Mouse (Mus musculus) thymus, postnatal 4 days (tissue): ENCODE data around the gene Ocln.
"Not testable (repeated sequence)": the region's sequence is repeated elsewhere in the genome, so short reads cannot be mapped to it uniquely, and the experiment has no call there.

ENCODE experiments used
- DNase-seq: peaks from one replicate; pipeline ENCODE4 v3.0.0; 2021

Ocln gene

DNA sequence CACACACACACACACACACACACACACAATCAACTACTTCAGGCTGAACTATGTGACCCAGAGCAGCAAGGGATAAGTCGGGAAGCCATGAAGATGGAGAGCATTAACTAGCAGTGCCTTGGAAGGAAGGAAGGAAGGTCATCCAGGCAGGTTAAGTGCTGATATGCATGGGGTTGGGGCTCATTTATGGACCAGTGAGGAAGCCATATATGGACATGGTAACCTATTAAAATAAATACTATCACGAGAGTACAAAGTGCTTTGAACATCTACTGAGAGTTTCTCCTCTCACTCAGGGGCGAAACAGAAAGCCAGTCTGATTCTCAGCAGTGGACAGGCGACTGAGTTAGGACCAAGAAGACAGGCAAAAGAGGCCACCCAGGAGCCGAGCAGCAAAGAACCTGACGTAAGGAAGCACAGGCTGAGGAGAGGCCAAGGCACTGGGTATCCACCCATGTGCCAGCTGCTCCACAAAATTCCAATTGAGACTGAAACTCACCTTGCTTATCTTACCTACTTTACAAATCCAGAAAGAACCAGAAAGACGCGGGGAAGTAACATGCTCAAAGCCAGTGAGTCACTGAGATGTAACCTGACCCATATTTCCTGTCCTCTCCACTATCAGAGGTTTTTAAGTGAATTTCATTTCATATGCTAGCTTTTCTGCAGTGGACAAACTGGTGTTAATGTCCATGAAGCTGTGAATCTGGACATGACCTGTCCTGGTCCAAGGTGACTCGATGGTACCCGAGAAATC, 9.3 kb downstream of the Ocln start:
- DNase-seq: no peak

DNA sequence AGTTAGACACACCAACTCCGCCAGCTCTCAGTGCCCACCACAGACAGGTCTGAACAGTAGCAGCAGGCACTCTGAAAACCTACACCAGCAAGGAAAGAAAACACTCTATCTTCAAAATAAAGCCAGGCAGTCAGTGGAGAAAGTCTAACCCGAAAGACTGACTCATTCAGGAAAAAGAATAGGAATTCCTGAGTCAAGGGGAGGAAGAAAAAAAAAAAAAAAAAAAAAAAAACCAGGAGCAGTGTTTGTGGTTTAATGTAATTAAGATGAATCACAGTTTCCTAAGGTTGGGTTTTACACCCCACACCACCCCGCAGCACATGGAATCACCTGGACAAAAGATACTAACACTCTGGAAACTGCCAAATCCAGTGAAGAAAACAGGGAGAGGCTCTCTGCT, 16.4 kb downstream of the Ocln start:
- no peak for DNase-seq

DNA sequence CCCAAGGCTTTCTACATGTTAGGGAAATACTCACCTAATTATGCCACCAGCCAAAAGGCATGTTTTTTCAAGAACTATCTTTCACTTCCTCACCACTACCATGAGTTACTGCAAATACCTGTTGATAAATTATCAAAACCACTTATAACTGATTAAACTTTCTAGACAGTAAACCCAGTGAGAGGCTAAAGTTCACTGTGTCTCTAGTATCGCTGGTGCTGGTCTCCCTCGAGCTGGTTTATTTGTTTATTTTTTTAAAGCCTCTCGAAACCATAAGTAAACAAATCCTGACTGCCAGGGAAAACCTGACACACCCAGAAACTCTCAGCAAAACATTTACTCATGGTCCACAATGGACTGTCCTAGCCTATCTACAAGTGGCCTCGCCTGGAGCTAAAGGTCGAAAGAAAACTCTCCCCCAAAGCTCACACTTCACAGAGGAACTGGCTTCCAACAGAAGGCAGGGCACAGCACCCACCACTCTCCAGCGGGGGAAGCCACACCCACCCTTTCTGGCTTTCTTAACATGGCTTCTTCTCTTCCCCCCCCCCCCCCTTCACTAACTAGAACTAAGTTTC, 19.6 kb downstream of the Ocln start:
- DNase-seq: no peak

DNA sequence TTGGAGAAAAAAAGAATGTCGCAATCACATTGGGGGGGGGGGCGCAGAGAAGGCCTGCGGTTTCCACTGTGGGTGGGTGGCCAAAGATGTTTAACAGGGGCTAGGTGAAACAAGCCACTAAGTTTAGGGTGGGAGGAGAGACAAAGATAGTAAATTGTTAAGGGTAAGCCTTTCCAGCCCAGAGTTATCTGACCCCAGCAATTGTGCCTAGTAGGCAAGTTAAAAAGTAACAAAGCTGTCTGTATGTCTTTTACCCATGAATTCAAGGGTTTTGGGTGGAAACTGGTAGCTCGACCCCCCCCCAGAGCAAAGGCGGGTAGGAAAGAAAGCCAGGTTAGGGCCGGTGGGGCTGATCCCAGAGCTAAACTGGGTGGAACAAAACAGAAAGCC, 25.9 kb downstream of the Ocln start:
- DNase-seq: no peak

DNA sequence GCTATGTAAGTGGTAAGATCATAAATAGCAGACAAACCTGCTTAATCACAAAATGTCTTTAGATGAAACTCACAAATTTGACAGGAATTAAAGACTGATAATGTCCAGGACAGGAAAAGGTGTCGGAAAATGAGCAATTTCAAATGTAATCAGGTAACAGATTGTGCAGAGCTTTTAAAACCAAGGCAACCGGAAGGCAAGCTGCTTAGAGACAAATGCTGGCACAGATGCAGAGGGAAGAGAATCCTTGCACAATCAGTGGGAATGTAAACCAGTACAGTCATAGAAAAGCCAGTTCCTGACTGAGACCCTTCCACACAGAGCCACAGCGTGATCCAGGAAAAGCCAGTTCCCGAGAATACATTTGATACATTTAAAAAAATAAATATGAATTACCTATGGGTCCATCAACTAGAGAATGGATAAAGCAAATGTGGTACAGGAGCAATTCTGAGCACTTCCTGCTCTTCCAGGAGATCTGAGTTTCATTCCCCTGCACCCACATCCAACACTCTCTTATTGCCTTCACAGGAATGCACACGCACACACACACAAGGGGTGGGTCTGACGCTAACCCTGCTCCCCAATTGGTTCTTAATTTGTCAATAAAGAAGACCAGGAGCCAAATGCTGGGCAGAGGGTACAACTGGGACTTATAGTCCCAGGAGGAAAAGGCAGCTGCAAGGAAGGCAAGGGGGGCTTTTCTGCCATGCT, 26.4 kb downstream of the Ocln start:
- no peak for DNase-seq

DNA sequence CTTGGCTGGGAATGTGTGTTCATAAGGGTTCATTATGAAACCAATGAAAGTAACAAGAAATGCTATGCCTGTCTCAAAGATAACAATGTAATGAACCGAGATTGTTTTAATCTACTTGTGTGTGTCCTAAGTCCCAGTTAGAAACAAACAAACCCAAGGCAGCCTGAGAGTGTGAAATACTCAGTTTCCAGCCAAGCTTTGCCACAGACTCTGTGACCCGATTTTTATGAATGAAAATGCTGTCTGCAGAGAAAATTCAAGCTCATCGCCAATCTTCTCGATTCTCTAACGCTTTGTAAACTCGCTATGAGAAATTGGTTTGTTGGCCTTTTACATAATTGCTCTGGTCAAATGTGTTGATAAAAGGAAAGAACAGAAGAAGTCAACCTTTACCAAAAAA, 27.6 kb downstream of the Ocln start:
- no peak for DNase-seq

DNA sequence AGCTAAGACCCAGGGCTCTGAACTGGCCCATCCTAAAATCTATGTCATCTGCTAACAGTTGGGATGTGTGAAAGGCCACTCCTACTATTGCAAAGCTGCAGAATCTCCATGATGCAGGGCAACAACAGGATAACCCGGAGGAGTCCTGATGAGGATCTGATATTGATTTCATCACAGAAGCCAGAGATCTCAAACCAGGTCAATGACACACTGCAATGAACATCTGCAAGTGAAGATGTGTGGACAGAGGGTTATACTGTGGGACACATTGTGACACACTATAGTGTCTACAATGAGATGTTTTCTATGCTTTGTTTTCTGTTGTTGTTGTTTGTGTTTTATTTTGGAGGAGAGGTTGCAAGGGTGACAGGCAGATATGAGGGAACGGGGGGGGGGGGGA, 28.8 kb downstream of the Ocln start:
- no peak for DNase-seq

DNA sequence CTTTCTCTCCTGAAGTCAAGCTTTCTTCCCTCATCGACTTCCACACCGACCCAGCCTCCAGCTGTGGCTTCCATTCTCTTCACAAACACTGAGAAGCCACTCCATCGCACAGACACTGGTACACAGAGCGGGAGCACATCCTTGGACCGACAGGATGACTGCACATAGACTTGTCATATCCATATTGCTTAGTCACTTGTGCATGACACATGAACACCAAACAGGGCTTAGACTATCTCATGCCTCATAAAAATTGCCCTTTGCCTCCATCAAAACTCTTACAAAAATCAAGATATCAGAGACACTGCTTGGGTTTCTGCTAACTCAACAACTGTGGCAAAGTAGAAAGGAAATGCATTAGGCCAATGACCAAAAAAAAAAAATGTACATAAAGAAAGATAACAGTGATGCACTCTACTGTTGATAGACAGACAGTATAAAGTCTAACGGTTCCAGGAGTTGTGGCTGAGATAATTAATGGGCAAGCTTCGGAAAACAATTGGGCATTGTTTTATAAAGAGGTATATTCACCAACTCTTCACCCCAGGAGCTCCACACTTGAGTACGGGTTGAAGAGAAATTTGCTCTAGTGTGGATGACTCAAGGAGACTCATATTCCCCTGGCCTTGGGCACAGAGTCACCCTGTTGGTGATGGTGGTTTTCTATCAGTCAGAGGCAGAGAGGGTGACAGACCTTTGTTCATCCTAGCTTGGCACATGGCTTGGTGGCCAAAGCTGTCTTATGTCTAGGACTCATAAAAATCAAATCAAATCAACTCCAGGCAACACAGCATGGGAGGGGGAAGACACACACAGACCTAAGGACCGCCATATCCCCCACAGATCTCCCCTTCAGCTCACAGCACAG, 30.6 kb downstream of the Ocln start:
- DNase-seq: no peak

DNA sequence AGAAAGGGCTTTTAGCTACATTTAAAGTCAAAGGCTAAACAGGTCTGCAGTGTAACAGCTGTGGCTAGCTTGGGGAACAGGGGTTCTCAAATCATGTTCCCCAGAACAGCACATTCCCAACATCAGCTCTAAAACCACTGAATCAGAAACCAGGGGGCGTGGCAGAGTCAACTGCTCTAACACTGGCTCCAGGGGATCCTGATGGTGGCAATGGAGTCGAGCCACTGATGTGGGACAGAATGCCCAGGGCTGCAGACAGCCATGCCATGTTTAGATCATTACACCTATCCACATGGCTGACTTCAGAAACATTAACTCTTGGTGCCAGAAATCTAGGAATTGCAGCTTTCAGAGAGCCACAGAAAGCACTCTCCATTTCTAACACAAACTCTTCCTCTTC, 33.4 kb downstream of the Ocln start:
- DNase-seq: no peak

DNA sequence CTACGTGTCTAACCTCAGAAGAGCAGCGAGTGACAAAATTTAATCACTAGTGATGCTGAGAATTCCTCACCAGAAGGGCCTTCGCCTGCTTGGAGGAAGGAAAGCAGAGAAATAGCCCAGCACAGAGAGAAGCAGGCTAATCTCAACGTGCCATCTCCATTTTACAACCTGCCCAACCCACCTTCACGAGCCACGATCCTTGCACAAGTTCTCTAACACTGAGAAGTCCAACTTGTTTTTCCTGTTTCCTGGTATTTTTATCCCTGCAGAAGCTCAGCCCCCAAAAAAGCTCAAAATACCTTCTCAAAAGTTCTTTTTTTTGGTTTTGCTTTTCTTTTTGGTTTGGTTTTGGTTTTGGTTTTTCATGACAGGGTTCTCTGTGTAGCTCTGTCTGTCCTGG, 34.3 kb downstream of the Ocln start:
- no peak for DNase-seq

DNA sequence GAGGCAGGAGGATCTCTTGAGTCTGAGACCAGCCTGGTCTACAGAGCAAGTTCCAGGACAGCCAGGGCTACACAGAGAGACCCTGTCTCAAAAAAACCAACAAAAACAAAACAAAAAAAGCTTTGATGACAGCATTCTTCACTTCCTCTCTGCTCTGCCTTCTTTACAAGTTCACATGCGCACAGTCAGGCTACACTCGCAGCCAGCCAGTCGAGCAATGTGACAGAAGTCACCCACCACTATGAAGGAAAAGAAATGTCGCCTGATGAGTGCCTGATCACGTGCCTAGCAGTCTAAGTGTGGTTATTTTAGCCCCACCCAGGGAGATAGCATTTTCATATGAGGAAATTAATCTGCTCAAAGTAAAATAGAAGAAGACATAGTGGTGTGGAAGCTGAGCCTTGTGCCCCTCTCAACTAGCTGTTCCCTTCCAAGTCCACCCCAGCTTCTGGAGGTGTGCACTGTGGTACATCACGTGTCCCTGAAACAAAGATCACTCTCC, 34.8 kb downstream of the Ocln start:
- no peak for DNase-seq

DNA sequence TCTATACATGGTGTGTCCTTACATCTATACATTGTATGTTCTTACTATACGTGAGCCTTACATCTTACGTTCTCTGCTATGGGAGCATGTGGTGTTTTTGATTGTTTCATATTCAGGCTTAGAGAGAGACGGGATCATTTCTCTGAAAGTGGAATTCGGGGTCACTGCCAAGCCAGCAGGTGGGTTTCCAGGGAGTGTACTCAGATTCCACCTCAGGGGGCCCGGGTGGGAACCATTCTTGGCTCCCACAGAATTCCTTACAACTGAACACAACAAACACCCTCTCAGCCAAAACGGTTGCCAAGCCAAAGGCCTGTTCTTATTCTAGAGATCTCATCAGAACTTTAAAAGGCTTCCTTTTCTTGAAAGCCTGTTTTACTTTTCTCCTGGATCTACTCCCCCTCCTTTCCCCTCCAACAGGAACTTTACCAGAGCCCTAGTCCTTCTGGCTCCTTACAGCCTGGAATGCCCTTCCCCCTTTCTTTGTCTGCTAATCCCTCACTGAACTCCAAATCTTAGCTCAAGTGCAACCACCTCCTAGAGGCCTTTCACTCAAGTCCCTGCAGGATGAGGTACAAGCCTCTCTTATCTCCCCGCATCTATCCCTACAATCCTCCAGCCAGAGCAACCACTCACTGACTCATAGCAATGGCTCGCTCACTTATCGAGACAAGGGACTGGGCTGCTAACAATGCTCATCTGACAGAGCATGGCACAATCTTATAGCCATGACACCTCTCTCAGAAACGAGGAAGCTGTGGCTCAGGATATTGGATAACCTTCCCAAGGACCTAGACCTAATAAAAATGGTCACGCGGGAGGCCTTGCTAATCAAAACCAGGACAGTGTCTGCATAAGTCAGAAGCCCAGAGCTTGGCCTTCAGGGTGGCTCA, 36.1 kb downstream of the Ocln start:
- no peak for DNase-seq

DNA sequence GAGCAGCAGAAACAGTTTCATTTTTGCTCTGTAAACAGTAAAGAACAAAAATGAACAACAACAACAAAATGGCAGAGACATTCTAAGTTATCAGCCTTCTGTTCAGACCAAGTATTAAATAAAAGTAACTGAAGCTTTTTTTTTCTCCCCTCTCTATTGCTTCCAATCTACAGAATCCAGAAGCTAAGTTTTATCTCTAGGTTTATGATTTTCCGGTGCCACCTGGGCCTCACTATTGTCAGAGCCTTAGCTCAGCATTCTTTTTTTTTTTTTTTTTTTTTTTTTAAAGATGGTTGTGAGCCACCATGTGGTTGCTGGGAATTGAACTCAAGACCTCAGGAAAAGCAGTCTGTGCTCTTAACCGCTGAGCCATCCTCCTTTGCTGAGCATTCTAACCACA, 39.7 kb downstream of the Ocln start:
- no peak for DNase-seq

DNA sequence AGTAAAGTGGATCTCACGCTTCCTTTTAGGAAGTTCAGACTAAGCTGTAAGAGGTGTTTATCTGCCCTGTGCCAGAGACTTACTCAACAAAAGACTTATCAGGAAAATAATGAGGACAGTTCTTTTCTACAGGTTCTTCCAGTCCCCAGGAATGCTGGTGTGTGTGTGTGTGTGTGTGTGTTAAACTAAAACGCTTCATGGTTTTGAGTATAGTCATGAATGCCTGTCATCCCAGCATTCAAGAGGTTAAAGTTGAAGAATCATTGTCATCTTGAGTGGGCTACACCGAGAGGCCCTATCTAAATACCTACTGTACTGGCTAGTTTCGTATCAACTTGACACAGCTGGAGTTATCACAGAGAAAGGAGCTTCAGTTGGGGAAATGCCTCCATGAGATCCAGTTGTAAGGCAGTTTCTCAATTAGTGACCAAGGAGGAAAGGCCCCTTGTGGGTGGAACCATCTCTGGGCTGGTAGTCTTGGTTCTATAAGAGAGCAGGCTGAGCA, 40.6 kb downstream of the Ocln start:
- no peak for DNase-seq

DNA sequence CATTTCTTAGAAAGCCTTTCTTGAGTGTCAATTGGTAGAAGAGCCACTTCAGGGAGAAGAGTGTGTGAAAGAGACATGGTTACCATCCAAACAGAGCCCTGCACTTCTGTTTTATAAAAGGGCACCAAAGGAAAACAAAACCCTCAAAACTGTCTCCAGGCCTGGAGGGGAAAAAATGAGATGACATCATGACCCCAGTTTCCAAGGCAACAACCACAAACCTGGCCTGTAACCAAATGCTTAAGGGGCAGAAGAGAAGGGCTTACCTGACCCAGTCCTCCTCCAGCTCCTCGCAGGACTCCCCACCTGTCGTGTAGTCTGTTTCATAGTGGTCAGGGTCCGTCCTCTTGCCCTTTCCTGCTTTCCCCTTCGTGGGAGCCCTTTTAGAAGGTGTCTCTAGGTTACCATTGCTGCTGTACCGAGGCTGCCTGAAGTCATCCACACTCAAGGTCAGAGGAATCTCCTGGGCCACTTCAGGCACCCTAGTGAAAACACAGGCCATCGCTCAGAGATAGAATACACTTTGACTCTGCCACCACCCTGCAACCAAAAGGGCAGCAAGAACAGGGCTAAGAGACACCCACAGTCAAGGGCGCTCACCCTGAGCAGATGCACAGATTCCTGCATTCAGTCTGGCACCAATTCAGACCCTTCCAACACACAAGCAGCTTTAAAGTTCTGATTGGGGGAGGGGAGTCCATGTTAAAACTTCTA, 41.2 kb downstream of the Ocln start:
- DNase-seq: no peak

DNA sequence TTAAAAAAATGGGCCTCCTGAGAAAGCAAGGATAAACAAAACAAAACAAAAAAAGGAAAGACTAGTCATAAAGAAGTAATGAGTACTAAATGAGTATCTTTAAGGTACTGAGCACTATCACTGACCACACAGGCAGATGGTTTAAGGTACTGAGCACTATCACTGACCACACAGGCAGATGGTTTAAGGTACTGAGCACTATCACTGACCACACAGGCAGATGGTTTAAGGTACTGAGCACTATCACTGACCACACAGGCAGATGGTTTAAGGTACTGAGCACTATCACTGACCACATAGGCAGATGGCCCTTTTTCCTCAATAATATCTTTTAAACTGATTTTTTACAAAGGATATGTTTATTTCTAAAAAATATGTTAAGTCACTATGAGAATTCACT, 52.9 kb downstream of the Ocln start:
- DNase-seq: not testable (repeated sequence)

DNA sequence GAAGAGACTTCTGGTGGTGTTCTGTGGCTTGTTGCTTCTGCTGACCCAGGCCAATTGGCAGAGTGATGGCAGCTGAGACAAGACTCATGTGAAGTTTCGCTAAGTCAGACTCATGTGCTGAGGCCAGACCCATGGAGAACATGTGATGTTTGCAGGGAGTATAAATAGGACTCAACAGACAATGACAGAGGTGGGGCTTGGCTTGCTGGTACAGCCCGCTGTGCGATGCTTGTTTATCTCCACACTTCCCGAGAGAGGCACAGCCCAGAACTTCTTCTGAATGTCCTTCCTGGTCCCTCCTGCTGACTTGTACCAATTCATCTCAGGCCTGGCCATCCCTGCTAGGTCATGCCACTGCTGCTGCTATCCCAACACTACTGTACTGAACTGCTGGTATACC, 57.2 kb downstream of the Ocln start:
- DNase-seq: no peak

DNA sequence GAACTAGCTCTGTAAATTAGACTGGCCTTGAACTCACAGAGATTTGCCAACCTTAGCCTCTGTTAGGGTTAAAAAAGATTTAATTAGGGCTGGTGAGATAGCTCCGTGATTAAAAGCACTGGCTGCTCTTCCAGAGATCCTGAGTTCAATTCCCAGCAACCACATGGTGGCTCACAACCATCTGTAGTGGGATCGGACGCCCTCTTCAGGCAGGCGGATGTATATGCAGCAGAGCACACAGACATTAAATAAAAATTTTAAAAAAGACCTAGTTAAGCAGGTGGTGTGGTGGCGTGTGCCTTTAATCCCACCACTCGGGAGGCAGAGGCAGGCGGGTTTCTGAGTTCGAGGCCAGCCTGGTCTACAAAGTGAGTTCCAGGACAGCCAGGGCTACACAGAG, 58.1 kb downstream of the Ocln start:
- peak; percentile 43 for DNase-seq

DNA sequence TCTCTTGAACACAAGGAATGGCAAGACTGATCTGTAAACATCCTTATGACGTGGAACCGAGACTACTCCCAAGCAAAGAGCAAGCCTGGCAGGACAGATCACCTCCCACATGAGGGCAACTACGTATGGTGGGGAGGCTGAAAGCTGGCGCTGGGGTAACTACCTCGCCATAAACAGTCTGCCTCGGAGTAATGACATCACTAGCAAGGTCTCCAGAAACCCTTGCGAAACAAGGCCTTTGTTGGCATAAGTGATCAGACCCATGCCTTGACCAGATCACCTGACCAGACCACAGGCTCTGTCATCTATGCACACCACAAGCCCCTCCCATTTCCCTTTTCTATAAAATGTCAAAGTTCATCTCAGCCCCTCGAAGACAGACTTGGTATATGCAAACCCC, 59.2 kb downstream of the Ocln start:
- DNase-seq: no peak

DNA sequence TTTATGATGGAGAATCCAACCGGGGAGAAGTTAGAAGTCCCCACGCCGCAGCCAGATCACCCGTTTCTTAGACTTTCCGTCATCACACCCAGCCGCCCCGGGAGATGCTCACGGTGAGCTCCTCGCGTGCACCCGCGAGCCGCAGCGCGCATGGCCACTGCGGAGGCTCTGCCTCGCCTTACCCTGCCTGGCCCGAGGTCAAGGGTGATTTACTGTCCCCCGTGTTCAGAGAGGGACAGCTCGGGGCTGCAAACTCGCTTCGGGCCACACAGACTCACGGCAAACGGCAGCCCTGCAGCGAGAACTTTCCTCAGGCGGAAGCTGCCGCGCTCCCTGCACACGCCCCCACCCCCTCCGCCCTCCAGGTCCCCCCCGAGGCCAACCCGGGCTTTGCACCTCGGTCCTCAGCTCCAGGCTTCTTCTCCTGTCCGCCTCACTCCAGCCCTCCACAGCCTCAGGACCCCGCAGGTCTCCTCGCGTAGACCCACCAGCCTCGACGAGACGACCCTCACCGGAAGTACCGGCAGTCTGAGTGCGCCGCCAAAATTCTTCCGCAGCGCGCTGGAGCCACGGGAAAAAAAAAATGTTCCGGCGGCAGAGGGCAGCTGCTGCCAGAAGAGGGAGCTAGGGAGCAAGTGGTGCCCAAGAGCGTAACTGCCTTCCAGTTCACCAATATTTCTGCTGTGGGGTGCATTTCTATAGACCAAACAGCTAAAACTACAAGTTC, 60.3 kb downstream of the Ocln start, which contains the start of gene Gtf2h2:
Gene Gtf2h2 (minus strand): TSS at position 519 of the 727 bp plus-strand sequence.
- peak; percentile 93 for DNase-seq
